Mouse (Mus musculus): ENCODE measurements at regions not wholly inside any gene's neighbourhood (a gene's known extent, or its start where the extent isn't known, plus 50 kb on each side); places are given as distances from the start of the nearest gene placed in this dataset.

GRCm38 (mm10) chr6:66236368-66236767 is 284.0 kb downstream of the 4930544G11Rik start:
- no peak for DNase-seq (ENCODE audit: low read depth)

- DNase-seq (ENCODE audit: low read depth): no peak
Observed at GRCm38 (mm10) chr6:66255378-66255777, 279.8 kb upstream of the Mad2l1 start.

GRCm38 (mm10) chr6:66263429-66263828 is 271.8 kb upstream of the Mad2l1 start:
- DNase-seq (ENCODE audit: low read depth): no peak

DNA sequence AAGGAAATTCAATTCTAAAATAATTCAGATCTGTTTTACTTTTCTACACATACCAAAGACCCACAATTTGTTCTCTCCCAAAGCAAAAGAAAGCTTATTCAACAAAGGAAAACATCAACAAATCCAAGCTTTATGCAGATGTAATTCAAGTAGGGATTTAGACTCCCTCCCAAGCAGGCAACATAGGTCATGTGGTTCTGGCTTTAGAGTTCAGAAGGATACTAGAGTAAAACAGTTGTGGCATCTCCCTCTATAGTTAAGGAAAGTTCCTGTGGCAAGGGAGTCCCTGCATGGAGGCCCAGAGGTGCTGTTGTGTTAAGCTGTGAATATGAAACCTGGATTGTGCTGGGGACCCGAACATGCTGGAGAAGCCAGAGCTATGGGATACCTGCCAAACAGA is 271.3 kb upstream of the Mad2l1 start:
- no peak for DNase-seq (ENCODE audit: low read depth)

DNA sequence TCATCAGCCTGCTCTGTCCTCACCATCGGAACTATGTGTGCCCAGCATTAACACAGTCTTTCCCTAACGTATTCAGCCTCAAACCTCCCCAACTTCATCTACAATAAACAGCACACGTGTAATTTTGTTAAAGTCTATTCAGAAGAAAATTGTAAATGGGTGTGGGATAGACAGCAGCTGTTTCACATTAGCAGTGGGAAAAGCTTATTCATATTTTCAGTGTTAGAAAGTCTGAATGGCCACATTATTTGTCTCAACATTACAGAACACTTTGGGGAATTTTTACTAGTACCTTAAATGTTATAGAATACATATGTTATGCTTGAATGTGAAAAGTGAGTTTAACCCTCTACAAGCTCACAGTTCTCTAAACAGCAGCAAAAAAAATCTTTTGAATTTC is 266.8 kb upstream of the Mad2l1 start:
- DNase-seq (ENCODE audit: low read depth): no peak

DNA sequence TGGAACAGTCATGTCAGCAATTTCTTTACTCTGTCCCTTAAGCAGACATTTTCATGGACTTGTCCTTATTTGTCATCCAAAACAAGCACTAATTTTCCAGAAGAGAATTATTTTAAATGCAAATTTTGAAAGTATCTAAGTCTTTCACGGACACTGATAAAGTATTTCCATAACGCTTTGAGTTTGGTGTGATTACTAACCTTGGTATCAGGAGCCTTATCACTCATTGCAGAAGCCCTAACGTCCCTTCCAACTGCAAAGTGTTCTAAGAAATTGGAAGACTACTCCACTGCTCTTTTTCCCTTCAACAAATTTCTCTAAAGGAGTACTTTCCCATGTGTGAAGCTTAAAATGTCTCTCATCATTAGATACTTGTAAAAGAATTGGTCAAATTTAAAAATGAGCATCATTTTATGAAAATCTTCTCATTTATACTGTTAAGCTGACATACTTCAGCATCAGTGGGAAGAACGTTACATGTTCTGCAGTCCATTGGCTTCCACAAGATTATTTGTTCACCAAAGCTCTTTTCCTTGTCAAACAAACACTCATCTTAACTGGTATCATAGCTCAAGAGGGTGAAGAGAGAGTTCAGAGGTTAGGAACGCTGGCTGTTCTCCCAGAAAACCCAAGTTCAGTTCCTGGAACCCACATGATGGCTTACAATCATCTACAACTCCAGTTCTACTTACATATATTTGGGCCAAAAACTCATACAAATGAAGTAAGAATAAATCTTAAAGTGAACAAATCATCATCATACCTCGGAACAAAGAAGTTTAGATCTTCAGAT is 263.6 kb upstream of the Mad2l1 start:
- no peak for DNase-seq (ENCODE audit: low read depth)

DNA sequence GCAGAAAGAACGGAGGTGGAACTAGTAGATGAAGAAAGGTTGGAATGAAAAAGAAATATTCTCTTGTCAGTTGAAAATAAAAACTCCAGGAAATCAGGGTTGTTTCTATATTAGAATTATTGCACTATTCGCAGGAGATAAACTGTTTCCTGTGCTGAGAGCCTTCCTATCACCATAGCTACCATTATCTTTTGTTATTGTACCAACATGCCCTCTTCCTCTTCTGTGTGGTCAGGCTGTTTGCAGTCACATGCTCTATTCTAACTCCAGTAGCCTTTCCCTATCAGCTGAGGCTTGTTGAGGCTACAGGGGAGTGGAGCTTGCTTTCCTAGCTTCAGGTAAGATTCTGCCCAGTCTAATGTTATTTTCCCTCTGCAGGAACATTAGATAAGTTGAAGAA is 263.0 kb upstream of the Mad2l1 start:
- DNase-seq (ENCODE audit: low read depth): peak; percentile 16

DNA sequence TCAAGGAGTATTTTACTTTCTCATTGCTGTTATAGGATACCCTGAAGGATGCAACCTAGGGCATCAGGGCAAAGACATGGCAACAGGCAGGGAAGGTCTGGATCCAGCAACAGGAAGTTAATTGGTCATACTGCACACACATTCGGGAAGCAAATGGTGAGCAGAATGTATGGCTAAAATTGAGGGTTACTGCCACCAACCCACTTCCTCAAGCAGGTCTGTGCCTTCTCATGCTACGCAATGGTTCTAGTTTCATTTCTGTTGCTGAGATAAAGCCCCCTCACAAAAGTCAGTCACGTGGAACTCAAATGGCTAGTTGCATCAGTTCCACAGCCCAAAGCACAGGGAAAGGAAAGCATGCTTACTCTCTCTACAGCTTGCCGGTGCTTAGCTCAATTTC is 260.5 kb upstream of the Mad2l1 start:
- DNase-seq (ENCODE audit: low read depth): peak; percentile 18

GRCm38 (mm10) chr6:66280701-66281100 is 254.5 kb upstream of the Mad2l1 start:
- no peak for DNase-seq (ENCODE audit: low read depth)

GRCm38 (mm10) chr6:66282566-66283115 is 252.5 kb upstream of the Mad2l1 start:
- DNase-seq (ENCODE audit: low read depth): no peak

DNA sequence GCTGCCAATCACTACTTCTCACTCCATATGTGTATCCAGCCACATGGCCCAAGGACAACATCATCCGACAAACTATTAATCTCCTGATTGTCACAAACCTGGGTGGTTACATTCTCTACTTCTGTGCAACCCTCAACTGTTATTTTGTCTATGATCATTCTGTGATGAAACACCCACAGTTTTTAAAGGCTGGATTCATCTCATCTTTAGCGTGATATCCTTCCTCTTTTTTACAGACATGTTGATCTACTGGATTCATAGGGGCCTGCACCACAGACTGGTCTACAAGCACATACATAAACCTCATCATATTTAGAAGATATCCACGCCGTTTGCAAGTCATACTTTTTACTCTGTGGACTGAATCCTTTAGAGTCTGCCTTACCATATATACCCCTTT is 251.7 kb upstream of the Mad2l1 start:
- no peak for DNase-seq (ENCODE audit: low read depth)

- no peak for DNase-seq (ENCODE audit: low read depth)
Observed at GRCm38 (mm10) chr6:66287607-66288006, 247.6 kb upstream of the Mad2l1 start.

DNA sequence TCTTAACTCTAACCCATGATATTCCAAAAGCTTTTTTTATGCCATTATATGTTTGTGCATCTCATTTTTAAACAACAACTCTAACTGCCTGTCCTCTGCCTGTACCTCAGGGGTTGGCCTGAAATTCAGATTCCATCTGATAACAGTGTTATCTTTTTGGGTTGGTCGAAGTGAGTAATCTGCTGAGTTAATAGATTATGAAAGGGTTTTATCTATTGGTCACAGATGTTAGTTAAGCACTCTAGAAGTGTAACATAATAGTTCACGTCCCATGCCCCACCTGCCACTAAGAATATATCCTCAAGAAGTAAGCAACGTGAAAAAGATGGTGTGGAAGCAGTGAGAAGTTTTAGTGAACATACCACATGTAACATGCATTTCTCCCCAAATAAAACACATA is 246.0 kb upstream of the Mad2l1 start:
- no peak for DNase-seq (ENCODE audit: low read depth)

- no peak for DNase-seq (ENCODE audit: low read depth)
Observed at GRCm38 (mm10) chr6:66291576-66291975, 243.6 kb upstream of the Mad2l1 start.

- no peak for DNase-seq (ENCODE audit: low read depth)
Observed at GRCm38 (mm10) chr6:66298056-66298455, 237.1 kb upstream of the Mad2l1 start.

GRCm38 (mm10) chr6:66300189-66300588 is 235.0 kb upstream of the Mad2l1 start:
- DNase-seq (ENCODE audit: low read depth): no peak

DNA sequence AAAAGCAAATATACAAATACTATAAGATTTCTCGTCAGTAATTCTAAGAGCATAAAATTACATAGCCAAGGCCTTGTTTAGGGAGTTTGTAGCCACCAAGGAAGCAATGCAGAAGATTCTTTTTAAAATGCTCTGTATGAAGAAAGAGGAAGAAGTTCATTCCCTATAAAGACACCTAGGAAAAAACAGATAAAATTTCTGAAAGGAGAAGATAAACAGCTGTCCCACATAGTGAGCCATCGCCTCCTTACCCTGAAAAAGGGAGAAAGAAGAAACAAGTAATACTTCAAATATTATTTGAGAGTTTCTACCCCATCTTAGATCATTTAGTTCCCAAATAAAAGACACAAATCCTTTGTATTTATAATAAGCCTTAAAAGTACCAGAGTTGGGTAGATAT is 190.3 kb upstream of the Mad2l1 start:
- no peak for DNase-seq (ENCODE audit: low read depth)

- peak; percentile 95 for DNase-seq (ENCODE audit: low read depth)
Observed at GRCm38 (mm10) chr6:66347356-66347755, 187.8 kb upstream of the Mad2l1 start.

GRCm38 (mm10) chr6:66361130-66361529 is 174.1 kb upstream of the Mad2l1 start:
- no peak for DNase-seq (ENCODE audit: low read depth)

GRCm38 (mm10) chr6:66367263-66367662 is 167.9 kb upstream of the Mad2l1 start:
- no peak for DNase-seq (ENCODE audit: low read depth)

DNA sequence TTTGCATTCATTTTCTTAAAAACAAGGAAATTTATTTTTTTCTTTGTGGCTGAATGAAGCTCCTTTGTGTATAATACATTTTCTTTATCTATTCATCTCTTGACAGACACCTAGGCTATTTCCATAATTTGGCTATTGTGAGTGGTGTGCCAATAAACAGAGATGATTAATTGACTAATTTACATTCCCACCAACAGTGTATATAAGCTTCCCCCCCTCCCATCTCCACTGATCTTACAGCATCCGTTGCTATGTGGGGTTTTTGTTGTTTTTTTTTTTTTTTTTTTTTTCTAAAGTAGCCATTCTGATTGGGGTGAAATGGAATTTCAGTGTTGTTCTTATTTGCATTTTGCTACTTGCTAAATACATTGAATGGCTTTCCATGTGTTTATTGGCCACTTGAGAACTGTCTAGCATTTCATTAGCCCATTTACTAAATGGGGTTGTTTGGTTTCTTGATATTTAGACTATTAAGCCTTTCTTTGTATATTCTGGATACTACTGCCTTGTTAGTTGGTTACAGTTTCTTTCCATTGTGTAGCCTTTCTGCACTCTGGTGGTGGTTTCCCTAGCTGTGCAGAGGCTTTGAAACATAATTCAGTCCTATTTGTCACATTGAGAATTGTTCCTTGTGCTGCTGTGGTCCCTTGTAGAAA is 153.8 kb upstream of the Mad2l1 start:
- no peak for DNase-seq (ENCODE audit: low read depth)

DNA sequence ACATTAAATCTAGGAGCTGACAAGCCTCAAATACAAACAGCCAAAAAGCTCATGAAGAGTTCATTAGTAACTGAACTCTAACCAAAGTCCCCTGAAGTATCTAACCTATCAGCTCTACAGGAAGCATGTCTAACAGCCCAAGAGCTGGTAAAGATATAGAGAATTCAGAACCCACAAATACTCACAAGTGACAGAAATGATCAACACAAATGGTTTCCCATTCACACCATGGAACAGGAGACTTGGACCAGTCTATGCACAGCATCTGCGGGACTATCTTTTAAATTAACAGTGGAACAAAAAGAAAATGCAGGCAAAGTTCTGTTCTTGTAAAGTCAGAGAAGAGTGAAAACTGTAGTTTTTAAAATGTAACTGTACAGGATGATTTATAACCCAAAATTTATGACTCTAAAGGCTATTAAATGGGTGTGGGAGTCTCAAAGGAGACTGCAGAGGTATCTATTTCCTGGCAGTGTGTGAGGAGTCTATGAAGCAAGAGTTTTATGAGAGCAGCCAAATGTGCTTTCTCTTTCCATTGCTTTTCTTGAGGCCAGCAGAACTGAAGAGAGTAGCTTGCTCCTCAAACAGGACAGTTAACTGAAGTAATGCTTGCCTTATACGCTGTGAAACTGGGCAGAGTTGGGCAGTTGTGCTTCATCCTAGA is 152.7 kb upstream of the Mad2l1 start:
- DNase-seq (ENCODE audit: low read depth): no peak

GRCm38 (mm10) chr6:66395147-66395546 is 140.0 kb upstream of the Mad2l1 start:
- no peak for DNase-seq (ENCODE audit: low read depth)
